Mouse (Mus musculus): ENCODE measurements around the gene Kdelc1.

- TF ChIP-seq EP300 (IDR thresholded peaks at IDR 0.05; ENCODE audit: insufficient read depth, low read depth, low read length) (no peak), CTCF (IDR thresholded peaks at IDR 0.05) (peak; percentile 60)
These were observed 36.7 kb upstream of the Kdelc1 start for GRCm38 (mm10) chr1:44155287-44155686.

Data from heart, adult 2 months (tissue).